Mouse (Mus musculus): ENCODE measurements around the gene Usp32. TPM values are rescaled to one million over a fixed set of nuclear protein-coding genes. Genes with fewer than 3 reads are reported as not detected.

Usp32 gene
- polyA plus RNA-seq, 1 experiment: 2.8 TPM

- TF ChIP-seq CTCF (IDR thresholded peaks at IDR 0.05; ENCODE audit: extremely low read depth, insufficient read length, insufficient replicate concordance, low read depth, low read length) (no peak), POLR2A (IDR thresholded peaks at IDR 0.05; ENCODE audit: low read depth, low read length) (peak; percentile 43; the same call in 1 of the 2 replicates)
- WGBS: 2% methylated on average over 49 of the region's 49 CpGs
- peak within 1 kb of the TSS; percentile 72; the same call in 1 of the 2 replicates for H3K27ac ChIP-seq (ENCODE audit: insufficient read depth, low read depth, low read length)
- no peaks in the 10 kb centered on the region for H3K36me3 ChIP-seq (ENCODE audit: control insufficient read depth, insufficient read depth, low read length)
- H3K4me1 ChIP-seq (ENCODE audit: control insufficient read depth, insufficient read depth, insufficient read length, low read length): peaks cover 43% of the 10 kb centered on the region
- peak within 1 kb of the TSS; percentile 64 for H3K4me3 ChIP-seq (ENCODE audit: low read depth, low read length)
- no peaks in the 10 kb centered on the region for H3K27me3 ChIP-seq (ENCODE audit: control insufficient read depth, insufficient read depth, low read length)
Observed at GRCm38 (mm10) chr11:84957591-84958270, 182.2 kb downstream of the Usp32 start, which contains the start of gene Car4. Gene Car4, plus strand, starts transcription at chr11:84957786.

- TF ChIP-seq CTCF (IDR thresholded peaks at IDR 0.05; ENCODE audit: extremely low read depth, insufficient read length, insufficient replicate concordance, low read depth, low read length): no peak
- TF ChIP-seq POLR2A (IDR thresholded peaks at IDR 0.05; ENCODE audit: low read depth, low read length): no peak
- Histone ChIP-seq H3K27me3 (ENCODE audit: control insufficient read depth, insufficient read depth, low read length) (no peaks in the 10 kb centered on the region), H3K27ac (ENCODE audit: insufficient read depth, low read depth, low read length) (no peak overlapping the region), H3K4me3 (ENCODE audit: low read depth, low read length) (peak overlapping the region; percentile 64), H3K36me3 (ENCODE audit: control insufficient read depth, insufficient read depth, low read length) (no peaks in the 10 kb centered on the region), H3K4me1 (ENCODE audit: control insufficient read depth, insufficient read depth, insufficient read length, low read length) (peaks cover 39% of the 10 kb centered on the region)
- 11% methylated on average over 15 of the region's 15 CpGs for WGBS
Observed at GRCm38 (mm10) chr11:84957171-84957570, 182.8 kb downstream of the Usp32 start.

GRCm38 (mm10) chr11:84956400-84956799 lies 183.6 kb downstream of the Usp32 start:
- no peaks in the 10 kb centered on the region for H3K36me3 ChIP-seq (ENCODE audit: control insufficient read depth, insufficient read depth, low read length)
- no peak overlapping the region for H3K4me3 ChIP-seq (ENCODE audit: low read depth, low read length)
- no peak for TF ChIP-seq POLR2A (IDR thresholded peaks at IDR 0.05; ENCODE audit: low read depth, low read length)
- TF ChIP-seq CTCF (IDR thresholded peaks at IDR 0.05; ENCODE audit: extremely low read depth, insufficient read length, insufficient replicate concordance, low read depth, low read length): no peak
- no peak overlapping the region for H3K27ac ChIP-seq (ENCODE audit: insufficient read depth, low read depth, low read length)
- H3K27me3 ChIP-seq (ENCODE audit: control insufficient read depth, insufficient read depth, low read length): no peaks in the 10 kb centered on the region
- peaks cover 36% of the 10 kb centered on the region; the same call in 1 of the 2 replicates for H3K4me1 ChIP-seq (ENCODE audit: control insufficient read depth, insufficient read depth, insufficient read length, low read length)
- 54% methylated on average over 5 of the region's 5 CpGs for WGBS

GRCm38 (mm10) chr11:84952611-84953010 lies 187.3 kb downstream of the Usp32 start:
- Histone ChIP-seq H3K27ac (ENCODE audit: insufficient read depth, low read depth, low read length) (peak overlapping the region; percentile 66), H3K4me1 (ENCODE audit: control insufficient read depth, insufficient read depth, insufficient read length, low read length) (peaks cover 21% of the 10 kb centered on the region; the same call in 1 of the 2 replicates), H3K4me3 (ENCODE audit: low read depth, low read length) (no peak overlapping the region), H3K27me3 (ENCODE audit: control insufficient read depth, insufficient read depth, low read length) (no peaks in the 10 kb centered on the region), H3K36me3 (ENCODE audit: control insufficient read depth, insufficient read depth, low read length) (no peaks in the 10 kb centered on the region)
- TF ChIP-seq CTCF (IDR thresholded peaks at IDR 0.05; ENCODE audit: extremely low read depth, insufficient read length, insufficient replicate concordance, low read depth, low read length) (no peak), POLR2A (IDR thresholded peaks at IDR 0.05; ENCODE audit: low read depth, low read length) (no peak)
- WGBS: 14% methylated on average over 2 of the region's 2 CpGs

GRCm38 (mm10) chr11:84948526-84948925 lies 191.4 kb downstream of the Usp32 start:
- H3K27ac ChIP-seq (ENCODE audit: insufficient read depth, low read depth, low read length): no peak overlapping the region
- TF ChIP-seq POLR2A (IDR thresholded peaks at IDR 0.05; ENCODE audit: low read depth, low read length) (no peak), CTCF (IDR thresholded peaks at IDR 0.05; ENCODE audit: extremely low read depth, insufficient read length, insufficient replicate concordance, low read depth, low read length) (no peak)
- H3K4me3 ChIP-seq (ENCODE audit: low read depth, low read length): no peak overlapping the region
- H3K4me1 ChIP-seq (ENCODE audit: control insufficient read depth, insufficient read depth, insufficient read length, low read length): peaks cover 34% of the 10 kb centered on the region
- 33% methylated on average over 3 of the region's 3 CpGs for WGBS
- H3K36me3 ChIP-seq (ENCODE audit: control insufficient read depth, insufficient read depth, low read length): no peaks in the 10 kb centered on the region
- no peaks in the 10 kb centered on the region for H3K27me3 ChIP-seq (ENCODE audit: control insufficient read depth, insufficient read depth, low read length)

- TF ChIP-seq CTCF (IDR thresholded peaks at IDR 0.05; ENCODE audit: extremely low read depth, insufficient read length, insufficient replicate concordance, low read depth, low read length) (no peak), POLR2A (IDR thresholded peaks at IDR 0.05; ENCODE audit: low read depth, low read length) (no peak)
- no peak overlapping the region for H3K4me3 ChIP-seq (ENCODE audit: low read depth, low read length)
- no peaks in the 10 kb centered on the region for H3K36me3 ChIP-seq (ENCODE audit: control insufficient read depth, insufficient read depth, low read length)
- H3K27me3 ChIP-seq (ENCODE audit: control insufficient read depth, insufficient read depth, low read length): no peaks in the 10 kb centered on the region
- no peak overlapping the region for H3K27ac ChIP-seq (ENCODE audit: insufficient read depth, low read depth, low read length)
- H3K4me1 ChIP-seq (ENCODE audit: control insufficient read depth, insufficient read depth, insufficient read length, low read length): peaks cover 35% of the 10 kb centered on the region
- 41% methylated on average over 3 of the region's 3 CpGs for WGBS
Observed at GRCm38 (mm10) chr11:84948114-84948513, 191.8 kb downstream of the Usp32 start.

DNA sequence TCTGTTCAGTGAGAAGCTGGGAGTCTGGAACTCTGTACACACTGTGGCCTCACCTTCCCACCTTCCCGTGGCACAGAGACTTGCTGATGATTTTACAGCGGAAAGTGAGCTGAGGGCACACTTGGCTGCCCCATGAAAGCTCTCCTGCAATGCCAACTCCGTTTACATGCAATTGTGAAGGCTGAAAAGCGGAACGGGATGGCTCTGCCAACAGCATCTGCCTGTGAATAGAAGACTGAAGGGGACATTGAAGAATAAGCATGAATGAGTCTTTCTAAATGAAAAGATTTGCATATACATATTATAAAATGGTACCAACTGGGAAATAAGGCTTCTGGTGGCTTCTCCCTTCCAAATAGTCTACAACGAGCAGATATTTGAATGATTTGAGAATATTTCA lies 192.8 kb downstream of the Usp32 start:
- TF ChIP-seq POLR2A (IDR thresholded peaks at IDR 0.05; ENCODE audit: low read depth, low read length) (no peak), CTCF (IDR thresholded peaks at IDR 0.05; ENCODE audit: extremely low read depth, insufficient read length, insufficient replicate concordance, low read depth, low read length) (no peak)
- Histone ChIP-seq H3K27ac (ENCODE audit: insufficient read depth, low read depth, low read length) (no peak overlapping the region), H3K4me3 (ENCODE audit: low read depth, low read length) (no peak overlapping the region), H3K4me1 (ENCODE audit: control insufficient read depth, insufficient read depth, insufficient read length, low read length) (peaks cover 36% of the 10 kb centered on the region), H3K27me3 (ENCODE audit: control insufficient read depth, insufficient read depth, low read length) (no peaks in the 10 kb centered on the region), H3K36me3 (ENCODE audit: control insufficient read depth, insufficient read depth, low read length) (no peaks in the 10 kb centered on the region)
- WGBS: 78% methylated on average over 6 of the region's 6 CpGs

All from small intestine, adult 2 months (tissue).